Mouse (Mus musculus): ENCODE results near the gene Rab10. TPM values are rescaled to one million over a fixed set of nuclear protein-coding genes. Genes with fewer than 3 reads are reported as not detected.

The Rab10 gene
- polyA plus RNA-seq, 1 experiment = 50.2 TPM

DNA sequence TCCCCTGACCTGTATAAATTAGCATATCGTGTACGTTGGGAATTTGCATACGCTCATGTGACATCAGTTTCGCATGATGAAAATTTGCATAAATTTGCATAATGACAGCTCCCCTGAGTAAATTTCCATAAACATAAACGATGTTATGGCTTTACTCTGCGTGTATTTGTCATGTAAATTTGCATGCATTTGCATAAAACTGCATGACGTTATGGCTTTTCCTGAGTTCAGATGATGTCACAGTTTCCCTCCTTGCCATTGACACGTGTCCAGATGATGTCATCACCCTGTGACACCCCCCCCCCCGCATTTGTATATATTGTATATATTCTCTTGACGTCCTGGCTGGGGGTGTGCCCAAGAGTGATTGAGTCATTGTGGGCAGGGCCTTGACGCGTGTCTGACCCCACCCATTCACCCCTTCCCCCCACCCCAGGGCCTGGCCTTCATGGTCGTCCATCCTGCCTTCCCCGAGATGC is 73.6 kb downstream of the Rab10 start:
- Histone ChIP-seq H3K36me3 (ENCODE audit: control insufficient read depth, insufficient read depth) (peaks cover 37% of the 10 kb centered on the region), H3K27me3 (ENCODE audit: control insufficient read depth, insufficient read depth, insufficient read length) (no peaks in the 10 kb centered on the region), H3K79me3 (ENCODE audit: low read depth) (peaks cover 19% of the 10 kb centered on the region), H3K79me2 (ENCODE audit: control insufficient read depth, insufficient read depth) (peaks cover 52% of the 10 kb centered on the region), H3K4me3 (ENCODE audit: insufficient read depth, poor library complexity, severe bottlenecking) (peak overlapping the region; percentile 68), H3ac (ENCODE audit: control insufficient read depth, insufficient read length, low read depth) (no peak overlapping the region)
- TF ChIP-seq USF1 (IDR thresholded peaks at IDR 0.05; ENCODE audit: low read depth) = peak; percentile 61
- no peak for TF ChIP-seq CTCF (IDR thresholded peaks at IDR 0.05; ENCODE audit: control insufficient read depth, insufficient read depth, insufficient read length)
- TF ChIP-seq FOSL1 (IDR thresholded peaks at IDR 0.05; ENCODE audit: insufficient read depth, low read length, poor library complexity, severe bottlenecking) = no peak

DNA sequence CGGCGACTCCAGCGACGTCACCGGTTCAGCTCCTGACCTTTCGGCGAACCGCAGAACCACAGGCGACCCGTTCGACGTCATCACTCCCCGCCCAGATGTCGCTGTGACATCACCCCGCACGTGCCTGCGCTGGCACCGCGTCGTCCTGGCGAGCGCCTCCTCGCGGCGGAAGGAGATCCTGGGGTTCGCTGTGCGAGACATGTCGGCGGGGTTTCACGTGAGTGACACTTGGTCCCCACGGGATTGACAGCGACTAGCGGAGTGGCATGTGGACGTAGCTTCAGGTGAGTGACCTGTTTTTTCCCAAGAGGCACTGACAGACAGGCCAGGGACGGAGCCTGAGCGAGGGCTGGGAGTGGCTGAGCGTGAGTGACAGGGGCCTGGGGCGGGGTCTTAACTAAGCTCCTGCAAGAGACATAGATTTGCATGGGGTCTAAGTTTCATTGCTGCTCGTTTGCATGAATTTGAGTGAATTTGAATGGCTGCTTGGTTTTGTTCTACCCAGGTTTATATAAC is 74.1 kb downstream of the Rab10 start:
- Histone ChIP-seq H3K4me3 (ENCODE audit: insufficient read depth, poor library complexity, severe bottlenecking) (peak overlapping the region; percentile 68), H3K36me3 (ENCODE audit: control insufficient read depth, insufficient read depth) (peaks cover 32% of the 10 kb centered on the region), H3K27me3 (ENCODE audit: control insufficient read depth, insufficient read depth, insufficient read length) (no peaks in the 10 kb centered on the region), H3K79me3 (ENCODE audit: low read depth) (peaks cover 19% of the 10 kb centered on the region), H3K79me2 (ENCODE audit: control insufficient read depth, insufficient read depth) (peaks cover 51% of the 10 kb centered on the region), H3ac (ENCODE audit: control insufficient read depth, insufficient read length, low read depth) (peak overlapping the region; percentile 87)
- peak; percentile 84 for TF ChIP-seq USF1 (IDR thresholded peaks at IDR 0.05; ENCODE audit: low read depth)
- peak; percentile 99 for TF ChIP-seq MAX (IDR thresholded peaks at IDR 0.05)
- TF ChIP-seq CTCF (IDR thresholded peaks at IDR 0.05; ENCODE audit: control insufficient read depth, insufficient read depth, insufficient read length) = peak; percentile 99
- no peak for TF ChIP-seq MYOG (IDR thresholded peaks at IDR 0.05; ENCODE audit: control insufficient read depth, extremely low read depth, insufficient read length)

DNA sequence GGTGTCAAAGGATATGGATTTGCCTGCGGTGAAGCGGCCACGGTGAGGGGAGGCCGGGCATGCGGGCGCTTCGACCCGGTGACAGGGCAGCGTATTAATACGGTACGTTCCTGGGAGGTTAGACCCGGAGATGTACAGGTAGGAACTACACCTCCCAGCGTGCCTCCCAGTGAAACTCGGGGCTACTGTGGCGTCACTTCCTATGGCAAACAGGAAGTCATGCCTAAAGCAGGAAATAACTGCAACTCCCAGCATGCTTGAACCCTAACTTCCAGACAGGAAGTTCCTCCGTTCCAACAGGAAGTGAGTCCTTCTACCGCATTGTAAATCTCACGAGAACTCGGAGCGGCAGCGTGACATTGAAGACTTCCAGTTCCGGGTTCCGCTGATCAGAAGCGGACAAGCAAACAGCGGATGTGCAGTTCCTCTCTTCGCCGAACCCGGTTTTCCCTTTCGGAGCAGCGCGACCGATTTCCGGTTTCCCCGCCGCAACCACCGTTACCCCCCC is 74.6 kb downstream of the Rab10 start:
- Histone ChIP-seq H3K79me3 (ENCODE audit: low read depth) (peaks cover 19% of the 10 kb centered on the region), H3ac (ENCODE audit: control insufficient read depth, insufficient read length, low read depth) (peak overlapping the region; percentile 87), H3K79me2 (ENCODE audit: control insufficient read depth, insufficient read depth) (peaks cover 46% of the 10 kb centered on the region), H3K27me3 (ENCODE audit: control insufficient read depth, insufficient read depth, insufficient read length) (no peaks in the 10 kb centered on the region), H3K4me3 (ENCODE audit: insufficient read depth, poor library complexity, severe bottlenecking) (peak overlapping the region; percentile 68), H3K36me3 (ENCODE audit: control insufficient read depth, insufficient read depth) (peaks cover 26% of the 10 kb centered on the region)
- TF ChIP-seq MAX (IDR thresholded peaks at IDR 0.05) = no peak
- no peak for TF ChIP-seq CEBPB (IDR thresholded peaks at IDR 0.05; ENCODE audit: low read depth)
- no peak for TF ChIP-seq MYOG (IDR thresholded peaks at IDR 0.05; ENCODE audit: control insufficient read depth, extremely low read depth, insufficient read length)
- TF ChIP-seq MYOD1 (IDR thresholded peaks at IDR 0.05; ENCODE audit: control insufficient read depth, insufficient read length, low read depth) = no peak

DNA sequence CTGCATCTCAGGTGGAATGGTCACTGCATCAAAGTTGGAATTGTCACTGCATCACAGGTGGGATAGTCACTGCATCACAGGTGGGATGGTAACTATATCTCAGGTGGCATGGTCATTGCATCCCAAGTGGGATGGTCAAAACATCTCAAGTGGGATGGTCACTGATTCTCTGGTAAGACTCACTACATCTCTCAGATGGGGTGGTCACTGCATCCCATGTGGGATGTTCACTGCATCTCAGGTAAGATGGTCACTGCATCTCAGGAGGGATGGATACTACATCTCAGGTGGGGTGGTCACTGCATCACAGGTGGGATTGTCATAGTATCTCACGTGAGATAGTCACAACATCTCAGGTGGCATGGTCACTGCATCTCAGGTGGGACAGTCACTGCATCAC is 75.7 kb downstream of the Rab10 start:
- no peak overlapping the region for H3ac ChIP-seq (ENCODE audit: control insufficient read depth, insufficient read length, low read depth)
- no peaks in the 10 kb centered on the region for H3K27me3 ChIP-seq (ENCODE audit: control insufficient read depth, insufficient read depth, insufficient read length)
- H3K79me2 ChIP-seq (ENCODE audit: control insufficient read depth, insufficient read depth) = peaks cover 35% of the 10 kb centered on the region
- peaks cover 15% of the 10 kb centered on the region for H3K36me3 ChIP-seq (ENCODE audit: control insufficient read depth, insufficient read depth)
- TF ChIP-seq CTCF (IDR thresholded peaks at IDR 0.05; ENCODE audit: control insufficient read depth, insufficient read depth, insufficient read length) (no peak), MYOG (IDR thresholded peaks at IDR 0.05; ENCODE audit: control insufficient read depth, extremely low read depth, insufficient read length) (no peak), MYOD1 (IDR thresholded peaks at IDR 0.05; ENCODE audit: control insufficient read depth, insufficient read length, low read depth) (no peak), CEBPB (IDR thresholded peaks at IDR 0.05; ENCODE audit: low read depth) (no peak), MAX (IDR thresholded peaks at IDR 0.05) (no peak)
- H3K4me3 ChIP-seq (ENCODE audit: insufficient read depth, poor library complexity, severe bottlenecking) = no peak overlapping the region
- H3K79me3 ChIP-seq (ENCODE audit: low read depth) = peaks cover 19% of the 10 kb centered on the region

DNA sequence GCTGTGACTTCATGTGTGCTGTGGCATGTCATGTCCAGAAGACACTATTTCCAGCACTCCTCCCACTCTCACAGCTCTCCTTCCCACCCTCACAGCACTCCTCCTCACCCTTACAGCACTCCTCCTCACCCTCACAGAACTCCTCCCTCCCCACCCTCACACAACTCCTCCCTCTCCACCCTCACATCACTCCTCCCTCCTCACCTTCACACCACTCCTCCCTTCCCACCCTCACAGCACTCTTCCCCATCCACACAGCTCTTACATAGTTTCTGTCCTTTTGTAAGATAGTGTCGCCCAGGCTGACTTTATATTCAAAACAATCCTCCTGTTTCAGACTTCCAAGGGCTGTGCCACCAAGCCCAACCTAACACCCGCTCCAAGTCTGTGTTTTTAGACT is 86.4 kb downstream of the Rab10 start:
- H3K36me3 ChIP-seq (ENCODE audit: control insufficient read depth, insufficient read depth) = no peaks in the 10 kb centered on the region
- H3ac ChIP-seq (ENCODE audit: control insufficient read depth, insufficient read length, low read depth) = no peak overlapping the region
- no peak for TF ChIP-seq CTCF (IDR thresholded peaks at IDR 0.05; ENCODE audit: control insufficient read depth, insufficient read depth, insufficient read length)
- no peak for TF ChIP-seq CEBPB (IDR thresholded peaks at IDR 0.05; ENCODE audit: low read depth)
- TF ChIP-seq USF1 (IDR thresholded peaks at IDR 0.05; ENCODE audit: low read depth) = no peak
- TF ChIP-seq MYOD1 (IDR thresholded peaks at IDR 0.05; ENCODE audit: control insufficient read depth, insufficient read length, low read depth) = no peak
- TF ChIP-seq MYOG (IDR thresholded peaks at IDR 0.05; ENCODE audit: control insufficient read depth, extremely low read depth, insufficient read length) = no peak
- TF ChIP-seq MAX (IDR thresholded peaks at IDR 0.05) = no peak
- no peaks in the 10 kb centered on the region for H3K79me2 ChIP-seq (ENCODE audit: control insufficient read depth, insufficient read depth)
- peaks cover 4% of the 10 kb centered on the region for H3K27me3 ChIP-seq (ENCODE audit: control insufficient read depth, insufficient read depth, insufficient read length)
- H3K79me3 ChIP-seq (ENCODE audit: low read depth) = no peaks in the 10 kb centered on the region
- no peak overlapping the region for H3K4me3 ChIP-seq (ENCODE audit: insufficient read depth, poor library complexity, severe bottlenecking)

DNA sequence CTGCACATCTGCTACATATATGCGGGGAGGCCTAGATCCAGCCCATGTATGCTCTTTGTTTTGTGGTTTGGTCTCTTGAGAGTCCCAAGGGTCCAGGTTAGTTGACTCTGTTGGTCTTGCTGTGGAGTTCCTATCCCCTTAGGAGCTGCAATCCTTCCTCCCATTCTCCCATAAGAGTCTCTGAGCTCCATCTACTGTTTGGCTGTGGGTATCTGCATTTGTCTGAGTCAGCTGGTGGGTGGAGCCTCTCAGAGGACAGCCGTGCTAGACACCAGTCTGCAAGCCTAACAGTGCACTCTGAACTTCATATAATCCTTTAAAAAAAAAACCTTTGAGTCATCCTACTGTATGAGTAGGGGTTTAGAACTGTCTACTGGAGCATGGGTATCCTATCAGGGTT is 99.6 kb downstream of the Rab10 start:
- no peak overlapping the region for H3K4me3 ChIP-seq (ENCODE audit: insufficient read depth, poor library complexity, severe bottlenecking)
- H3K79me2 ChIP-seq (ENCODE audit: control insufficient read depth, insufficient read depth) = no peaks in the 10 kb centered on the region
- H3K27me3 ChIP-seq (ENCODE audit: control insufficient read depth, insufficient read depth, insufficient read length) = peaks cover 3% of the 10 kb centered on the region
- H3ac ChIP-seq (ENCODE audit: control insufficient read depth, insufficient read length, low read depth) = no peak overlapping the region
- no peaks in the 10 kb centered on the region for H3K36me3 ChIP-seq (ENCODE audit: control insufficient read depth, insufficient read depth)
- no peak for TF ChIP-seq MAX (IDR thresholded peaks at IDR 0.05)
- no peak for TF ChIP-seq CTCF (IDR thresholded peaks at IDR 0.05; ENCODE audit: control insufficient read depth, insufficient read depth, insufficient read length)
- TF ChIP-seq USF1 (IDR thresholded peaks at IDR 0.05; ENCODE audit: low read depth) = no peak
- TF ChIP-seq CEBPB (IDR thresholded peaks at IDR 0.05; ENCODE audit: low read depth) = no peak
- TF ChIP-seq FOSL1 (IDR thresholded peaks at IDR 0.05; ENCODE audit: insufficient read depth, low read length, poor library complexity, severe bottlenecking) = no peak
- no peak for TF ChIP-seq MYOG (IDR thresholded peaks at IDR 0.05; ENCODE audit: control insufficient read depth, extremely low read depth, insufficient read length)
- TF ChIP-seq MYOD1 (IDR thresholded peaks at IDR 0.05; ENCODE audit: control insufficient read depth, insufficient read length, low read depth) = no peak
- no peaks in the 10 kb centered on the region for H3K79me3 ChIP-seq (ENCODE audit: low read depth)
